Mouse (Mus musculus) hindbrain, embryonic 11.5 days (tissue): Measurements from ENCODE around the gene Slc2a5. TPM values are rescaled to one million over a fixed set of nuclear protein-coding genes. Genes with fewer than 3 reads are reported as not detected.
A peak's percentile ranks its signal among the peaks of the same experiment; 100 is the strongest.

Experiments
- ATAC-seq: fragments of 200-750 bp; cut with Nextera tagmentation; 2 replicates; pipeline ENCODE4 v1.8.0; 2017; ENCODE audit warnings: mild to moderate bottlenecking, moderate TSS enrichment, moderate library complexity; ENCODE audit not compliant: low FRiP score
- DNase-seq: peaks from one replicate; pipeline ENCODE4 v3.0.0-alpha.2; 2015; ENCODE audit warnings: low spot score
- H3K27ac ChIP-seq: fragments of 300-500 bp; sonication (generic); 2 replicates; pipeline ENCODE4 v1.5.1; 2014; ENCODE audit warnings: mild to moderate bottlenecking, low read depth, low read length
- H3K27me3 ChIP-seq: fragments of 300-500 bp; sonication (generic); 2 replicates; pipeline ENCODE4 v1.6.1; 2014; ENCODE audit warnings: mild to moderate bottlenecking, low read length, moderate library complexity, mixed read lengths; ENCODE audit not compliant: control insufficient read depth, insufficient read depth
- H3K36me3 ChIP-seq: fragments of 300-500 bp; sonication (generic); 2 replicates; pipeline ENCODE4 v1.6.1; 2014; ENCODE audit warnings: mild to moderate bottlenecking, low read length, moderate library complexity, mixed read lengths; ENCODE audit not compliant: control insufficient read depth, insufficient read depth
- H3K4me1 ChIP-seq: fragments of 300-500 bp; sonication (generic); replicated peaks from 2 replicates; pipeline ENCODE4 v1.6.1; 2014; ENCODE audit warnings: low read length, mixed read lengths; ENCODE audit not compliant: control insufficient read depth, insufficient read depth
- H3K4me2 ChIP-seq: fragments of 300-500 bp; sonication (generic); replicated peaks from 2 replicates; pipeline ENCODE4 v1.6.1; 2014; ENCODE audit warnings: mild to moderate bottlenecking, low read depth, low read length
- H3K4me3 ChIP-seq: fragments of 300-500 bp; sonication (generic); 2 replicates; pipeline ENCODE4 v1.5.1; 2014; ENCODE audit warnings: low read depth, low read length
- H3K9ac ChIP-seq: fragments of 300-500 bp; sonication (generic); 2 replicates; pipeline ENCODE4 v1.6.1; 2014; ENCODE audit warnings: low read depth, low read length
- H3K9me3 ChIP-seq: fragments of 300-500 bp; sonication (generic); 2 replicates; pipeline ENCODE4 v1.6.1; 2016; ENCODE audit warnings: low read length; ENCODE audit not compliant: control insufficient read depth
- WGBS: fragments of 180-500 bp; shearing (Covaris S2); extraction: QIAGEN DNeasy Blood & Tissue Kit; methylation state at CpG from one replicate; pipeline ENCODE4 v1.1.7; 2014; 5-methylcytosine and 5-hydroxymethylcytosine counted together
- polyA plus RNA-seq: library from polyadenylated mRNA; unstranded; fragments of >200 nt; fragmentation: Nextera tagmentation; extraction: Ambion mirVana; gene quantifications from 2 replicates; pipeline ENCODE4 v1.2.1, GENCODE M21; 2014

The Slc2a5 gene
- polyA plus RNA-seq, 1 experiment from 2014 or later, result 1.3 TPM

- 80% methylated on average over 2 of the region's 2 CpGs for WGBS
- no peak overlapping the region for H3K9ac ChIP-seq
These were observed 40.4 kb downstream of the Slc2a5 start for GRCm38 (mm10) chr4:150159458-150159857.

GRCm38 (mm10) chr4:150162561-150163169, 43.6 kb downstream of the Slc2a5 start:
- H3K9me3 ChIP-seq, result no peaks in the 10 kb centered on the region
- WGBS, result 73% methylated on average over 13 of the region's 13 CpGs
- H3K27me3 ChIP-seq, result no peaks in the 10 kb centered on the region
- no peak overlapping the region for H3K4me3 ChIP-seq
- H3K4me1 ChIP-seq, result no peaks in the 10 kb centered on the region
- no peak for ATAC-seq
- no peak for DNase-seq
- H3K9ac ChIP-seq, result no peak overlapping the region
- H3K4me2 ChIP-seq, result no peak overlapping the region
- H3K36me3 ChIP-seq, result no peaks in the 10 kb centered on the region
- no peak overlapping the region for H3K27ac ChIP-seq

More at GRCm38 (mm10) chr4:150159458-150159857, 40.4 kb downstream of the Slc2a5 start:
- H3K4me3 ChIP-seq, result no peak overlapping the region
- no peaks in the 10 kb centered on the region for H3K4me1 ChIP-seq
- ATAC-seq (no peak), DNase-seq (no peak)
- no peak overlapping the region for H3K4me2 ChIP-seq
- H3K27ac ChIP-seq, result no peak overlapping the region
- H3K9me3 ChIP-seq, result no peaks in the 10 kb centered on the region
- H3K27me3 ChIP-seq, result no peaks in the 10 kb centered on the region
- H3K36me3 ChIP-seq, result no peaks in the 10 kb centered on the region

GRCm38 (mm10) chr4:150164875-150165274, 45.8 kb downstream of the Slc2a5 start:
- H3K9ac ChIP-seq, result no peak overlapping the region
- no peaks in the 10 kb centered on the region for H3K27me3 ChIP-seq
- H3K27ac ChIP-seq, result no peak overlapping the region
- no peak overlapping the region for H3K4me2 ChIP-seq
- WGBS, result 42% methylated on average over 13 of the region's 13 CpGs
- ATAC-seq (no peak), DNase-seq (no peak)
- H3K4me1 ChIP-seq, result no peaks in the 10 kb centered on the region
- no peaks in the 10 kb centered on the region for H3K9me3 ChIP-seq
- H3K4me3 ChIP-seq, result no peak overlapping the region
- H3K36me3 ChIP-seq, result no peaks in the 10 kb centered on the region

GRCm38 (mm10) chr4:150168406-150168805, 49.3 kb downstream of the Slc2a5 start:
- Histone ChIP-seq H3K36me3 (no peaks in the 10 kb centered on the region), H3K9ac (no peak overlapping the region), H3K4me3 (no peak overlapping the region), H3K4me1 (no peaks in the 10 kb centered on the region), H3K27ac (no peak overlapping the region), H3K9me3 (no peaks in the 10 kb centered on the region), H3K27me3 (no peaks in the 10 kb centered on the region), H3K4me2 (no peak overlapping the region)
- 77% methylated on average over 10 of the region's 10 CpGs for WGBS
- DNase-seq (no peak), ATAC-seq (no peak)

- H3K4me1 ChIP-seq, result no peaks in the 10 kb centered on the region
- H3K4me3 ChIP-seq, result no peak overlapping the region
- ATAC-seq, result no peak
- H3K4me2 ChIP-seq, result no peak overlapping the region
- no peak overlapping the region for H3K9ac ChIP-seq
- H3K9me3 ChIP-seq, result no peaks in the 10 kb centered on the region
- 82% methylated on average over 8 of the region's 8 CpGs for WGBS
- no peaks in the 10 kb centered on the region for H3K27me3 ChIP-seq
- no peaks in the 10 kb centered on the region for H3K36me3 ChIP-seq
- DNase-seq, result no peak
- H3K27ac ChIP-seq, result no peak overlapping the region
These were observed 53.0 kb downstream of the Slc2a5 start for GRCm38 (mm10) chr4:150172107-150172506.

- no peaks in the 10 kb centered on the region for H3K27me3 ChIP-seq
- peak; percentile 54 for DNase-seq
- no peaks in the 10 kb centered on the region for H3K4me1 ChIP-seq
- H3K4me3 ChIP-seq, result no peak overlapping the region
- H3K36me3 ChIP-seq, result no peaks in the 10 kb centered on the region
- H3K9me3 ChIP-seq, result no peaks in the 10 kb centered on the region
- H3K9ac ChIP-seq, result no peak overlapping the region
- H3K27ac ChIP-seq, result no peak overlapping the region
- no peak overlapping the region for H3K4me2 ChIP-seq
- WGBS, result 59% methylated on average over 10 of the region's 10 CpGs
- ATAC-seq, result no peak
These were observed 54.2 kb downstream of the Slc2a5 start for GRCm38 (mm10) chr4:150173281-150173680.

GRCm38 (mm10) chr4:150174027-150174426, 54.9 kb downstream of the Slc2a5 start:
- DNase-seq, result no peak
- Histone ChIP-seq H3K4me2 (no peak overlapping the region), H3K36me3 (no peaks in the 10 kb centered on the region), H3K4me3 (no peak overlapping the region), H3K4me1 (no peaks in the 10 kb centered on the region), H3K9me3 (no peaks in the 10 kb centered on the region), H3K27ac (no peak overlapping the region), H3K27me3 (no peaks in the 10 kb centered on the region), H3K9ac (no peak overlapping the region)
- 91% methylated on average over 14 of the region's 14 CpGs for WGBS
- no peak for ATAC-seq

GRCm38 (mm10) chr4:150176535-150176934, 57.5 kb downstream of the Slc2a5 start:
- DNase-seq (peak; percentile 81), ATAC-seq (no peak)
- H3K4me3 ChIP-seq, result no peak overlapping the region
- H3K9ac ChIP-seq, result no peak overlapping the region
- no peaks in the 10 kb centered on the region for H3K9me3 ChIP-seq
- H3K4me1 ChIP-seq, result no peaks in the 10 kb centered on the region
- no peak overlapping the region for H3K27ac ChIP-seq
- H3K4me2 ChIP-seq, result no peak overlapping the region
- no peaks in the 10 kb centered on the region for H3K27me3 ChIP-seq
- H3K36me3 ChIP-seq, result no peaks in the 10 kb centered on the region
- 3% methylated on average over 7 of the region's 7 CpGs for WGBS

GRCm38 (mm10) chr4:150177122-150177521, 58.0 kb downstream of the Slc2a5 start:
- WGBS, result 71% methylated on average over 8 of the region's 8 CpGs
- DNase-seq (no peak), ATAC-seq (no peak)
- Histone ChIP-seq H3K27me3 (no peaks in the 10 kb centered on the region), H3K9me3 (no peaks in the 10 kb centered on the region), H3K36me3 (no peaks in the 10 kb centered on the region), H3K4me2 (no peak overlapping the region), H3K27ac (no peak overlapping the region), H3K4me3 (no peak overlapping the region), H3K4me1 (no peaks in the 10 kb centered on the region), H3K9ac (no peak overlapping the region)
